Mouse (Mus musculus) ES-E14 (cell line): ENCODE measurements around the gene Rhbdf1. TPM values are rescaled to one million over a fixed set of nuclear protein-coding genes. Genes with fewer than 3 reads are reported as not detected.

Source experiments
- DNase-seq: peaks from one replicate; pipeline ENCODE4 v3.0.0-alpha.2; 2013; ENCODE audit warnings: low read depth, low spot score
- H3K27ac ChIP-seq: 2 replicates; pipeline ENCODE4 v1.5.1; 2012; ENCODE audit warnings: low read depth, mild to moderate bottlenecking, low read length, moderate library complexity, mixed read lengths; ENCODE audit not compliant: poor library complexity, insufficient read depth, severe bottlenecking
- H3K36me3 ChIP-seq: 2 replicates; pipeline ENCODE4 v1.6.1; 2012; ENCODE audit warnings: mild to moderate bottlenecking, low read length, moderate library complexity, mixed read lengths; ENCODE audit not compliant: control insufficient read depth, poor library complexity, insufficient read depth, severe bottlenecking
- H3K4me1 ChIP-seq, 2 experiments: fragments of 150-350 bp in 1 of 2; sonication (generic) in 1 of 2; 2 replicates each; pipeline ENCODE4 v1.6.1; 2012; ENCODE audit warnings: low read length in 2 of 2, mild to moderate bottlenecking in 1 of 2, mixed read lengths in 1 of 2; ENCODE audit not compliant: control insufficient read depth in 2 of 2, insufficient read depth in 2 of 2, poor library complexity in 1 of 2
- H3K4me3 ChIP-seq, 2 experiments: fragments of 150-350 bp in 1 of 2; sonication (generic) in 1 of 2; 2 replicates each; pipeline ENCODE4 v1.5.1; 2012; ENCODE audit warnings: low read length in 2 of 2, low read depth in 1 of 2, mild to moderate bottlenecking in 1 of 2, mixed read lengths in 1 of 2; ENCODE audit not compliant: insufficient read depth in 1 of 2, poor library complexity in 1 of 2, severe bottlenecking in 1 of 2
- H3K9ac ChIP-seq: 2 replicates; pipeline ENCODE4 v1.6.1; 2012; ENCODE audit warnings: low read depth, mild to moderate bottlenecking, low read length, mixed read lengths; ENCODE audit not compliant: poor library complexity, insufficient read depth, severe bottlenecking
- H3K9me3 ChIP-seq: fragments of 150-350 bp; sonication (generic); 2 replicates; pipeline ENCODE4 v1.6.1; 2012; ENCODE audit warnings: low read depth, mild to moderate bottlenecking, low read length; ENCODE audit not compliant: control insufficient read depth, insufficient read depth
- CHD2 ChIP-seq: IDR thresholded peaks from 2 replicates; pipeline ENCODE4 v1.6.1; 2014; ENCODE audit warnings: mild to moderate bottlenecking, low read depth, low read length, inconsistent platforms
- HCFC1 ChIP-seq: IDR thresholded peaks from 2 replicates; pipeline ENCODE4 v1.6.1; 2012; ENCODE audit warnings: low read length, inconsistent platforms, borderline replicate concordance; ENCODE audit not compliant: insufficient read depth
- MAFK ChIP-seq: IDR thresholded peaks from 2 replicates; pipeline ENCODE4 v1.6.1; 2014; ENCODE audit warnings: mild to moderate bottlenecking, low read depth, low read length, inconsistent platforms; ENCODE audit not compliant: insufficient read depth
- ZC3H11A ChIP-seq: IDR thresholded peaks from 2 replicates; pipeline ENCODE4 v1.6.1; 2012; ENCODE audit warnings: low read depth, mild to moderate bottlenecking, inconsistent platforms, low read length, borderline replicate concordance
- ZNF384 ChIP-seq: IDR thresholded peaks from 2 replicates; pipeline ENCODE4 v1.6.1; 2012; ENCODE audit warnings: low read depth, low read length, inconsistent platforms
- in situ Hi-C, 2 experiments: fragments of 600-800 bp; cut with MboI; formaldehyde crosslinking; loops; one replicate each; pipeline ENCODE4 v1.15.1; 2025; ENCODE audit warnings: low sequenced_read_pairs in 2 of 2, inconsistent platforms in 1 of 2; ENCODE audit not compliant: unreplicated experiment in 2 of 2
- total RNA-seq: library from RNA; depleted of rRNA; stranded (reverse); fragments of 300-350 nt; gene quantifications from 2 replicates; pipeline ENCODE4 v1.2.3, GENCODE M21; 2012

Rhbdf1 gene
- total RNA-seq, 1 experiment = 24.8 TPM

GRCm38 (mm10) chr11:32266776-32267175 lies 44.7 kb upstream of the Rhbdf1 start:
- Histone ChIP-seq H3K9ac (peak overlapping the region; percentile 99), H3K27ac (no peak overlapping the region), H3K36me3 (no peaks in the 10 kb centered on the region; the same call in 1 of the 2 replicates), H3K4me3 (peak overlapping the region; percentile 82 to 94), H3K4me1 (peaks cover 0 to 3% of the 10 kb centered on the region in 2 experiments; a peak in 1 of 4 replicates), H3K9me3 (no peaks in the 10 kb centered on the region)
- DNase-seq = no peak
- in situ Hi-C loops = no loop called here
- no peak for TF ChIP-seq MAFK
- TF ChIP-seq HCFC1 = no peak
- no peak for TF ChIP-seq ZNF384
- no peak for TF ChIP-seq CHD2
- TF ChIP-seq ZC3H11A = no peak

- no peak for DNase-seq
- TF ChIP-seq ZNF384 (no peak), MAFK (no peak), CHD2 (no peak), HCFC1 (no peak), ZC3H11A (no peak)
- Histone ChIP-seq H3K4me3 (no peak overlapping the region), H3K9ac (no peak overlapping the region), H3K27ac (no peak overlapping the region), H3K9me3 (no peaks in the 10 kb centered on the region), H3K36me3 (no peaks in the 10 kb centered on the region; the same call in 1 of the 2 replicates), H3K4me1 (peaks cover 0 to 3% of the 10 kb centered on the region in 2 experiments; a peak in 1 of 4 replicates)
- in situ Hi-C loops = no loop called here
Measured at GRCm38 (mm10) chr11:32266194-32266593, 44.1 kb upstream of the Rhbdf1 start.

GRCm38 (mm10) chr11:32265117-32265738 lies 43.1 kb upstream of the Rhbdf1 start:
- no peak overlapping the region for H3K4me3 ChIP-seq
- H3K9me3 ChIP-seq = no peaks in the 10 kb centered on the region
- DNase-seq = no peak
- H3K36me3 ChIP-seq = no peaks in the 10 kb centered on the region; the same call in 1 of the 2 replicates
- H3K9ac ChIP-seq = no peak overlapping the region
- TF ChIP-seq CHD2 (no peak), ZNF384 (peak; percentile 87)
- H3K4me1 ChIP-seq = peaks cover 0 to 3% of the 10 kb centered on the region in 2 experiments; a peak in 1 of 4 replicates
- in situ Hi-C loops = no loop called here
- no peak overlapping the region for H3K27ac ChIP-seq

GRCm38 (mm10) chr11:32262674-32263415 lies 40.7 kb upstream of the Rhbdf1 start:
- H3K27ac ChIP-seq = no peak overlapping the region
- no peaks in the 10 kb centered on the region for H3K9me3 ChIP-seq
- DNase-seq = no peak
- peaks cover 0 to 3% of the 10 kb centered on the region in 2 experiments; a peak in 1 of 4 replicates for H3K4me1 ChIP-seq
- no peak overlapping the region for H3K9ac ChIP-seq
- H3K4me3 ChIP-seq = no peak overlapping the region
- TF ChIP-seq ZC3H11A (no peak), CHD2 (no peak), ZNF384 (no peak), MAFK (no peak), HCFC1 (no peak)
- in situ Hi-C loops = no loop called here
- no peaks in the 10 kb centered on the region; the same call in 1 of the 2 replicates for H3K36me3 ChIP-seq
